Mouse (Mus musculus) colon, adult 2 months (tissue): Measurements from ENCODE around the gene Slc35b2. TPM values are rescaled to one million over a fixed set of nuclear protein-coding genes. Genes with fewer than 3 reads are reported as not detected.

Experiments used
- polyA plus RNA-seq: library from polyadenylated mRNA; depleted of rRNA; stranded (reverse); fragments of >200 nt; gene quantifications from 2 replicates; pipeline ENCODE4 v1.2.3, GENCODE M21; 2012; rRNA removed

Slc35b2 gene
- polyA plus RNA-seq: 248 and 269 TPM in 2 replicates

GRCm38 (mm10) chr17:45563655-45564530 lies at the start of gene Slc35b2:
Gene Slc35b2 (plus strand): TSS chr17:45563874.

GRCm38 (mm10) chr17:45523263-45523662 lies 40.4 kb upstream of the Slc35b2 start, which contains the start of gene Tcte1:
Gene Tcte1 (plus strand): TSS chr17:45523434.

DNA sequence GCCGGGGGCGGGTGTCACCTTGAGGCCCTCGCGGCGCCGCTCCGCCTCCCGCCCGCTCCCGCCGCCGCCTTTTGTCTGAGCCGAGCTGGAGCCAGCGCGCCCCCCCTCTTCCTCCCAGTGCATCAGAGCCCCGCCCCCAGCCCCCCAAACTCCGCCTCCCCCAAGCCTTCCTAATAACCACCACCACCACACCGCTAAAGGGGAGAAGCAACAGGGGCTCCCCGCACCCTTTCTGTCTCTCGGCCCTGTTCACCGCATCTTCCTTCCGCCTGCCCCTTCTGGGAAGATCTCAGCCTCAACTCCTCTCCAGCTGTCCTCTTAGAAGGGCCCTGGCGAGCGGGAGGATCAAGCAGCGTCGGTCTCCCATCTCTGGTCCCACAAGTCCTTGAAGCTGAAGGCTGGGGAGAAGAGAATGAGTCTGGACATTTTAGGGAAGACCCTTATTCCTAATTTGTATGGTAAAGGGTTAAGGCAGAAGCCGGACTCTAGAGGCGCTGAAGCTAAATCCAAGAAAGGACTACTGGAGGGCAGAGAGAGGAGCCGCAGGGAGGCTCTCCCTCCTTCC lies 14.0 kb upstream of the Slc35b2 start, which contains the start of gene Tmem151b:
Gene Tmem151b, minus strand, starts transcription at position 61 of the 565 bp plus-strand sequence.

DNA sequence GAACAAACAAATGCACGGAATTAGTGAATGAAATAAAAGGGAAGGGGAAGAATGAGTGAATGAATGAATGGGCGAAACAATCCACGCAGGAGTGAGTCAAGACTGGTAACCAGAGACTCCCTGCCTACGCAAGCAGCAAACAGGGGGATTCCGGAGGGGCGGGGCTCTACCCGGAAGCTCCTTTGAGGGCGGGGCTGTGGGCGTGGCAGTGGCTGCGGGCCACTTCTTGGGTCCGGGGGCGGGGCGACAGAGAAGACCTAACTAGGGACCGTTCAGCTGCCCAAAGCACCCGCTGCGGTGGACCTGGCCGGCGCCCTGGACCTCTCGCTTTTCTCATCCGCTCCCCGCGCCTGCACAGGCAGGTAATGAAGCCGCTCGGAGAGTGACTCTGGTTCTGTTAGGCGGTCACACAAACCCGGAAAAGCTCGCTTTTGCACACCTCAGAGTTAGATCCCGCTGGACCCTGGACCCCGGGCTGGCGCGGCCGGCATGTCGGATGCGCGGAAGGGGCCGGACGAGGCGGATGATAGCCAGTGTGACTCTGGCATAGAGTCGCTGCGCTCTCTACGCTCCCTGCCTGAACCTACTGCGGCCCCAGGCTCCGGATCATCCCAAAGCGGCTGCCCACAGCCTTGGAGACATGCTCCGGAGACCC lies 8.1 kb upstream of the Slc35b2 start, which contains the start of gene Nfkbie:
Gene Nfkbie, plus strand, starts transcription at position 252 of the 655 bp plus-strand sequence.

DNA sequence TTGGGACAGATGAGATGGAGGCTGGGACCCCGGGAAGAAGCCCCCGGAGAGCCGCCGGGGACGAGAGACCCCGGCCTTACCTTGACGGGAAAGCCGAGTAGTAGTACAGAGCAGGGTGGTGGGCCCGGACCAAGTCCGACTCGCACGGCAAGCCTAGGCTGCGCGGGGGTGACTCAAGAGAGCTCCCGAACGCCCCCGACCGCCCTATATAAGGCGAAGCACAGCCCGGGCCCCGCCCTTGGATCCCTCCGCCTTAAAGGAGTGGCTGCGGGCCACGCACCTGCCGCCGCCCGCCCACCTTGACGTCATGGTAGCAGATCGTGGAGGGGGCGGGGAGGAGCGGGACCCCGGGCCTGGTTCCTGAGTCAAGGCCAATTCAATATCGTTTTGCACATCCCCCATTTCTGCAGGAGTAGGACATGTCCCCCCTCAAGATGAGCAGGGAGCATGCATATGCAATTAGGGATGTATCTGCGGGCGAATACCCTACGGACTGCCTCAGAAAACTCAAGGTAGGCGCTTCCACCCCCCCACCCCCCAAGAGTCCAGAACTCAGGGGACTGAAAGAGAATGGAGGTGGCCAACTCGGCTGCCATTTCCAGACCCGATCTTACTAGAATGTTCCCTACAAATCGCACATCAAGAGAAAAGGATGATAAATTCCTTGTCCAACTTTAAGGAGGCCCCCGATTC lies 9.6 kb downstream of the Slc35b2 start, which contains the start of gene Hsp90ab1:
Gene Hsp90ab1, minus strand, starts transcription at position 185 of the 693 bp plus-strand sequence.

DNA sequence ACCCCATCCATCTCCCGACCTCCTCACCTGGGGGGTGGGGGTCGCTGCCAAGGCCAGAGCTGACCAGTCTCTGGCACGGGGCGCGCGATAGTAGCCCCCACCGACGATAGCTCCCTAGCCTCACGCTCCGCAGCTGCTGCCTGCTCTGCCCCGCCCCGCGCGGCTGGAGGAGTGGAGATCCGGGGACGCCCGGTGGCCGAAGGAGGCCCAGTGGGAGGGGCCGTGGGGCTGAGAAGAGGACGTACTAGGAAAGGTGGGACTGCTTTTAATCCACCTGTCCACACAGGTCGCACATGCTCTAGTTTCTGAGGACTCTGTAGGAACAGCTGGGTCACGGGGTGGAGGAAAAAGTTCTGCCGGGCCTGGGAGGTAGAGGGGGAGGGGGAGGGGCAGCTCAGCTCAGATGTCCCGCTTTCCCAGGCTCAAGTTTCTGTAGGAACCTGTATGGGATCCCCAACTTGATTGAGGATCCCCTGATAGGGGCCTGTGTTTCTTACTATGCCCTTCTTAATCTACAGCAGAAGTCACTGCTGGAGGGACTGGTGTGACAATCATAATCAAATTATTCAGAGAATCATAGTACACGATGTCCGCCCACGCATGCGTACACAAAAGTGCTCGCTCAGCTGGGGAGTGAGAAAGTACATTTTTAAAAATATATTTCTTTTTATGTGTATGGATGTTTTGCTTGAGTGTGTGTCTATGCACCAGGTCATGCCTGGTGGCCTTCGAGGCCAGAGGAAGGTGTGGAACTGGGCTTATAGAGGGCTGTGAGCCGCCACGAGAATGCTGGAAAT lies 36.0 kb downstream of the Slc35b2 start, which contains the start of gene Slc29a1:
Gene Slc29a1, minus strand, starts transcription at position 161 of the 797 bp plus-strand sequence.

DNA sequence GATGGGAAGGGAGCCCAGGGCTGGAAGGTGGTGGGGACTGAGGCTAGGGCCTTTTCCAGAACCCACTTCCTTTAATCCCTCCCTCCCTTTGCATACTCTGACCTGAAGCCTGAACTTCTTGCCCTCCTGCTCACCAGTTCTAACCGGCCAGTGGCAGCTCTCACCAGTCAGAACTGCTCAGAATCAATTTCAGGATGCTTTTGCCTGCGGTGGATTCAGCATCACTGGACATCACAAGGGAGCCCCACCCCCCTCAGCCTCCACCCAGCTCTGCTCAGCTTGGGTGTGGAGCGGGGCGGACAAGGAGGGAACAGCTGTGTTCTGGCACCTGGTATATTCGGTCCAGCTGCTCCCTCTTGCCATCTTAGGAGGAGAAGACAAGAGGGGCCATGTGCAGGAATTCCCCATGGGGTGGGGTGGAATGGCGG lies 38.2 kb downstream of the Slc35b2 start, which contains the start of gene Mymx:
Gene Mymx, minus strand, starts transcription at position 226 of the 428 bp plus-strand sequence.

Other genes with a start within 250 kb of the Slc35b2 start
- 5.3 and 6.6 TPM in 2 replicates for gene Cdc5l, start 130.1 kb upstream of the Slc35b2 start, polyA plus RNA-seq
- gene Spats1, start 88.5 kb upstream of the Slc35b2 start, polyA plus RNA-seq: 0.10 TPM in 1 of 2 replicates, not detected in the other
- 22.8 and 27.8 TPM in 2 replicates for gene Aars2, start 57.0 kb upstream of the Slc35b2 start, polyA plus RNA-seq
- gene Tcte1, start 40.4 kb upstream of the Slc35b2 start, polyA plus RNA-seq: 0.05 and 0.07 TPM in 2 replicates
- 0.98 and 1.2 TPM in 2 replicates for gene Tmem151b, start 14.2 kb upstream of the Slc35b2 start, polyA plus RNA-seq
- gene Nfkbie, start 8.2 kb upstream of the Slc35b2 start, polyA plus RNA-seq: 7.2 and 7.6 TPM in 2 replicates
- gene Hsp90ab1, start 9.4 kb downstream of the Slc35b2 start, polyA plus RNA-seq: 224 and 250 TPM in 2 replicates
- gene Slc29a1, start 35.7 kb downstream of the Slc35b2 start, polyA plus RNA-seq: 89.4 and 90.9 TPM in 2 replicates
- not detected in 2 replicates for gene Mymx, start 38.2 kb downstream of the Slc35b2 start, polyA plus RNA-seq
- gene Capn11, start 95.5 kb downstream of the Slc35b2 start, polyA plus RNA-seq: not detected in 2 replicates
- 218 and 256 TPM in 2 replicates for gene Mrpl14, start 122.4 kb downstream of the Slc35b2 start, polyA plus RNA-seq
- gene Tmem63b, start 123.0 kb downstream of the Slc35b2 start, polyA plus RNA-seq: 120 and 148 TPM in 2 replicates
- not detected in 2 replicates for gene 1600014C23Rik, start 170.0 kb downstream of the Slc35b2 start, polyA plus RNA-seq